Mouse (Mus musculus) embryo, embryonic 10 days (tissue): ENCODE results near the gene Zbtb3.

Experiments
- DNase-seq: peaks from one replicate; pipeline ENCODE4 v3.0.0-alpha.2; 2015; ENCODE audit warnings: low spot score

The Zbtb3 gene

DNA sequence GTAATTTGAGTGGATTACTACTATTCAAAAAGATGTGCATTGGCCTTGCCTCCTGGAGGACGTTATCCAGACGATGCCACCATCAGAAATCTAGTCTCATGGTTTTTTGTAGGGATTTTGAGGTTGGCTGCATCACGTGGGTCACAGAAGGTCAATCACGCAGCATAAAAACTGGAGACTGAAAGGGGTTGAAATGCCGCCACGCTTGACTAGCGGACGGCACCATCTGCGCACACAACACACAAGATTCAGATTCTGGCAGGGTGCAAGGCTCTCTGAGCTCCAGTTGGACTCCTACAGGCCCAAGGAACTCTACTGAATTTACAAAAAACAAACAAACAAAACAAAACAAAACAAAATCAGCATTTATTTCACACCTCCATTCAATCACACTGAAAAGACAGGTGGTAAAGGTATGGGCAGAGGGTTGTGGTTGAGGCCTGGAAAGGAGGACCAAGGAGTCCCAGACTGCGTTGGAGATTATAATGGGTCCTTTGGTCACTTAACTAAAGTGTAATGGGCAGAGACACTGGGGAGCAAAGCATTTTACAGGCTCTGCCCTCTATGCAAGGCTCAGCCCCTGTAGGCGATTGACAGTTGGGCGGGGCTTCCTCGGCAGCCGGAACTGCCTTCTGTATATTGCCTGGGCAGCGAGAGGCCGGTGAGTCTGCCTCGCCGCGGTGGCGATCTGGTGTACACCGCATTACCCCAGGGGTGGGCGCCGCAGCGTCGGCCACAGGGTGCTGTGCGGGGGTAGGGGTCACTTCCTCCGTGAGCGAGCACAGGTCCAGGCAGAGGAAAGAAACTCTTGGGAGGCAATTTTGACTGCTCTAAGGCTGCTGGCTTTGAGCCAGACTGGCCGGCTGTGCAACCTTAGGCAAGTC, 37.8 kb downstream of the Zbtb3 start:
- DNase-seq, result peak; percentile 80

DNA sequence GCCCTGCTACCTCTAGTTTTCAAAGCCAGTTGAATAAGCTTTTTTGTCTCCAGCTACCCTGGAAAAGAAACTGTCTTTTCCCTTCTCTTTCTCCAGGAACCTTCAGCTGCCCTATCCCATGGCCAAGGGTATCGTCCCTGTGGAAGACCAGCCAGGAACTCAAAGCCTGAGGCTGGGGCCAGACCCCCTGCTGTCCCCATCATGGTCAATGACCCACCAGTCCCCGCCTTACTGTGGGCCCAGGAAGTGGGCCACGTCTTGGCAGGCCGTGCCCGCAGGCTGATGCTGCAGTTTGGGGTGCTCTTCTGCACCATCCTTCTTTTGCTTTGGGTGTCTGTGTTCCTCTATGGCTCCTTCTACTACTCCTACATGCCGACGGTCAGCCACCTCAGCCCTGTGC, 38.7 kb downstream of the Zbtb3 start:
- DNase-seq, result no peak

DNA sequence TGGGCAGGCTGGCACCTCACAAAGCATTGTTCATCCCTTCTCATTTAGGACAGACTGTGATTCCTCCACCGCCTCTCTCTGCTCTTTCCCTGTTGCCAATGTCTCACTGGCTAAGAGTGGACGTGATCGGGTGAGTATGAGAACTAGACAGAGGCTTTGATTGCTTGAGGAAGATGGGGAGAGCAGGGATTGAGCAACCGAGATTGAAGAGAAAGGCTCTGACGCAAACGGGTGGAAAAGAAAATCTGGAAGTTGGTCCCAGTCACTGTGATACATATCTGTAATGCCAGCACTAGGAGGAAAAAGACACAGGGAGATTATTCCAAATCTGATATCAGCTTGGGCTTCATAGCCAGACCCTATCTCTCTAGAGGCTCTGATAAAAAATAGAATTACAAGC, 40.6 kb downstream of the Zbtb3 start:
- no peak for DNase-seq

DNA sequence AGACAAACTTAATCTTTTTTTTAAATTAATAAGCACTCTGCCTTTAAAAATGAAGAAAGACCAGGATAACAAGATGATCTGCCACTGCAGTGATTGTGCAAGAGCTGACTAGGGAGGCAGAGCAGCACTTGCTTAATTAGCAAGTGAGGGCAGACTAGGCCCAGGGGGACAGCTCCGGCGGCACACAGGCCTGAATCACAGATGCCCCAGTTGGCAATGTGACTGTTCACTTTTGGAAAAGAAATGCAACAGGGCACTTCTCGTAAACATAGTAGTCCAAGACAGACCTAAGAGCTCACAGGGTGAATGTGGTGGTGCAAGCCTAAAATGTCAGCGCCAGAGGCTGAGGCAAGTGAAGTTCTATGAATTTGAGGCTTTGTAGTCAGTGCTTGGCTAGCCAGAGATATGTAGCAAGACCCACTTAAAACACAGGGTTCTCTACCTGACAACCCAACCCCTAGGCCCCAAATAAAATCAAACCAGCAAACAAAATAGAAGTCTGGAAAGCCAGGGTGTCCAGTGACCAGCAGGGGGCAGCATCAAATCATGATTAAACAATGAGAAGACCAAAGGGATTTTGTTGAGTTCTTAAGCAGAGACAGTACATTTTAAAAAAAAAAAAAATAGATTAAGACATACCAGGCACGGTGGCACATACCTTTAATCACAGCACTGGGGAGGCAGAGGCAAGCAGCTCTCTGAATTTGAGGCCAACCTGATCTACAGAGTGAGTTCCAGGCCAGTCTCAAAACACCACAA, 42.2 kb downstream of the Zbtb3 start:
- DNase-seq, result peak; percentile 87

DNA sequence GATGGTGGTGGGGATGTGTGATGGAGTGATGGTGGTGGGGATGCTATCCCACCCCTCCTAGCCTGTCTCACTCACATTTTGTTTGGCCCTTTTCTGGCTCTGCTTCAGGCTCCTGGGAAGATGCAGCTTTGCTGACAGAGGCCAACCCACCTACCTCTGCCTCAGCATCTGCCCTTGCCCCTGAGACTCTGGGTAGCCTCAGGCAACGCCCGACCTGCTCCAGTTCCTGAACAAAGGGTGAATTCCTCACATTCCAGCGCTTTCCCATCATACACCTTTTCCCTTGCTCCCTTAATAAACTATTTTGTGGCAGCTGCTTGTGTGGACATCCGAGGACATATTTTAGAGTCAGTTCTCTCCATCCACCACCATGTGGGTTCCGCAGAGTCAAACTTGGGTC, 46.0 kb downstream of the Zbtb3 start:
- no peak for DNase-seq

DNA sequence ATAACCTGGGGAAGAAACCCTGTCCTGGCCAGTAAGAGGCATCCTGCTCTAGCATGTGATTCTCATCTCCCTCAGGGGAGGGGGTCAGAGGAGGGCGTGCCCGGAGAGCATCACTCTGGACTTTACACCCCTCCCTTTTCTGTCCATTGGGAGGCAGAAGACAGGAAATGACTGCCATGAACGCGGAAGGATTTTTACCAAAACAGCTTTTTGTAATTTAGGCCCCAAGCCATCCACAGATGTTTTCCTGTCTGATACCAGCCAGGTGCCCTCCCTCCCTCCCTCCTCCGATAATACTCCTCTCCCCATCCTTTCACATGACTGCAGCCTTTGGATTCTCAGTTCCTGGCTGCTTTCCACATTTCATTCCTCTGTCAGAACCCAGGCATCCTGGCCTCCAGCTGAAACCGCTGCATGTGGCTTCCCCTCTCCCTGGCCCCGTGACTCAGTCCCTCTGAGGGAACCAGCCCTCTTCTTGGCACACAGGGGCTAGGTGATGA, 48.1 kb downstream of the Zbtb3 start, which contains the start of gene Lrrn4cl:
Gene Lrrn4cl, plus strand, starts transcription at position 367 of the 500 bp plus-strand sequence.
- peak; percentile 68 for DNase-seq

DNA sequence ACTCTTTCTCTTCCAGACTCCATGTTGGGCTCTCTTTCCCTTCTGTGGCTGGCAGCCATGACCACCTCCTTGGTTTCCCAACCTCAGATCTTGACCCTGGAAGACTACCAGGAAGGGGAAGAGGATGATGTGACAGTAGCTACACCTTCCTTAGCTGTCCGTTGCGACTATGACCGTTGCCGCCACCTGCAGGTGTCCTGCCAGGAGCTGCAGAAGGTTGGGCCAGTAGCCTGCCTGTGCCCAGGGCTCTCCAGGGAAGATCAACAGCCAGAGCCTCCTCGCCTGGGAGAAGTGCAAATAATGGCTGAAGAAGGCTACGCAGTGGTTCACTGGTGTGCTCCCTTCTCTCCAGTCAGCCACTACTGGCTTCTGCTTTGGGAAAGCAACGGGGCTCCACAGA, 49.3 kb downstream of the Zbtb3 start:
- DNase-seq, result no peak

DNA sequence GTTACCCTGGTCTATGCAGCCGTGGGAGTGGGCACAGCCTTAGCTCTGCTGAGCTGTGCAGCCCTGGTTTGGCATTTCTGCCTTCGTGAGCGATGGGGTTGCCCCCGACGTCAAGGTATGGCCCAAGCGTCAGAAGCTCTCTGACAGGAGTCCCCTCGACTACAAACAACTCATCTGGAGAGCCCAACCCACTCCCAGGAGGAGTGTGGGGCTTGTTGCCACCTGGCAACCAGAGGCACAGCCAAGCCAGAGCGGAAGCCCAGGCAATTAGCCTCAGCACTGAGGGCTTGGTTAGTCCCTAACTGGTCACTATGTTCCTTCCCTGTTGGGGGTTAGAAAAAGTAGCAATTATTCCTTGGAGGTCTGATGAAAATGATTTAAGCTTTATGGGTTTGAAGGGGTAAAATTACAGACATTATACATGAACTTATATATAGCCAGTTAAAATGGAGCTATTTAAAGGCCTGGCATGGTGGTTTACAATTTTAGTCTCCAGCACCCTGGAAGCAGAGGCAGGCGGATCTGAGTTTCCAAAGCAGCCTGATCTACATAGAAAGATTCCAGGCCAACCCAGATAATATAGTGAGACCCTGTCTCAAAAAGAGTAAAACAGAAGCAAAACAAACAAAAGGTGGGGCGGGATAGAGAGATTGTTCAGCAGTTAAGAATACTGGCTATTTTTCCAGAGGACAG, 50.0 kb downstream of the Zbtb3 start:
- no peak for DNase-seq

DNA sequence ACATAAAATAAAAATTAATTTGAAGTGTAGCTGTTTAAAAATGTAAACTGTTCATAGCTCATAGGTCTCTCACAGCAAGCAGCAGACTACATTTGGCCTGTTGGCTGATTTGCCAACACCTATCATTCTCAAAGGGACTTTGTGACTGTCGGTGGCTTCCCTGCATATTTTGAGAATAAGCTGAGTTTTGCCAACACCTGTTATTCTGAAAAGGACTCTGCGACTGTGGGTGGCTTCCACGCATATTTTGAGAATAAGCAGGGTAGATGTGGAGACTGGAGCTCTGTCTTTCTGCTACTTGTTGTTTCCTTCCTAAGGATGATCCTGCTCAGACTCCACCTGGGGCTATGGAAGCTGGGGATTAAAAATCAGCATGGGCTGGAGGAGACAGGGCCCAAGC, 50.8 kb downstream of the Zbtb3 start:
- no peak for DNase-seq
